11 mouse cellular contexts compared by ENCODE assay signal in genomic region chr11:57833296-57833977, GRCm38 (mm10). TPM values are rescaled to one million over a fixed set of nuclear protein-coding genes. Genes with fewer than 3 reads are reported as not detected.
A peak's percentile ranks its signal among the peaks of the same experiment; 100 is the strongest.
DNase-seq lines count a peak whose midpoint lies in the region; ATAC-seq lines count a peak whose summit lies in the region.
"Had no signal": no experiment of that assay in that cellular context is flagged by ENCODE, and none has a peak within 500 bp of the region (broad histone marks: within the 10 kb centered on the region; RNA-seq: fewer than 3 reads in every experiment).

No protein-coding gene starts in this region.

- no peaks in the 10 kb centered on the region for H3K9me3 ChIP-seq in heart, embryonic 13.5 days
- H3K9me3 ChIP-seq in midbrain, embryonic 12.5 days = no peaks in the 10 kb centered on the region
- H3K9me3 ChIP-seq in midbrain, embryonic 15.5 days = no peaks in the 10 kb centered on the region
- no peaks in the 10 kb centered on the region for H3K9me3 ChIP-seq in intestine, embryonic 14.5 days (ENCODE audit: control insufficient read depth, low read length)
- H3K9me3 ChIP-seq in neural tube, embryonic 12.5 days = no peaks in the 10 kb centered on the region

- H3K27me3 ChIP-seq in heart, embryonic 13.5 days (replicated peaks) = peaks cover 97% of the 10 kb centered on the region
- H3K27me3 ChIP-seq in midbrain, embryonic 12.5 days = peaks cover 99% of the 10 kb centered on the region
- peaks cover 86% of the 10 kb centered on the region for H3K27me3 ChIP-seq in midbrain, embryonic 15.5 days (replicated peaks)
- H3K27me3 ChIP-seq in intestine, embryonic 14.5 days (replicated peaks; ENCODE audit: control insufficient read depth, insufficient read depth, low read length) = peaks cover 54% of the 10 kb centered on the region
- peaks cover 100% of the 10 kb centered on the region for H3K27me3 ChIP-seq in neural tube, embryonic 12.5 days (replicated peaks)

- H3K4me2 ChIP-seq in heart, embryonic 13.5 days = peak overlapping the region; percentile 76
- 0 out of 2 replicates have a peak overlapping the region, but pooled peaks have one; percentile 11 for H3K4me2 ChIP-seq in midbrain, embryonic 12.5 days (replicated peaks)
- H3K4me2 ChIP-seq in midbrain, embryonic 15.5 days = no peak overlapping the region
- H3K4me2 ChIP-seq in intestine, embryonic 14.5 days (ENCODE audit: low read length) = peak overlapping the region; percentile 74
- H3K4me2 ChIP-seq in neural tube, embryonic 12.5 days (replicated peaks) = no peak overlapping the region

- DNase-seq in heart, adult 8-10 months (ENCODE audit: low spot score) = no peak
- DNase-seq in intestine, embryonic 14.5 days (ENCODE audit: low spot score) = peak; percentile 77
- no peak for DNase-seq in adipocyte (ENCODE audit: low spot score)
- DNase-seq: cerebellum, adult 2 months; thymus, postnatal 25 days had no signal

- ATAC-seq in heart, embryonic 13.5 days (ENCODE audit: extremely low read depth, insufficient number of reproducible peaks, low FRiP score, low TSS enrichment) = no peak
- ATAC-seq in midbrain, embryonic 12.5 days (ENCODE audit: low FRiP score, low read depth) = no peak
- ATAC-seq in midbrain, embryonic 15.5 days (replicated peaks) = no peak
- ATAC-seq in intestine, embryonic 14.5 days (replicated peaks; ENCODE audit: low FRiP score, low TSS enrichment, low read depth) = no peak
- no peak for ATAC-seq in neural tube, embryonic 12.5 days (ENCODE audit: low FRiP score, low read depth)

- H3K9ac ChIP-seq in heart, embryonic 13.5 days = peak overlapping the region; percentile 80
- no peak overlapping the region for H3K9ac ChIP-seq in midbrain, embryonic 12.5 days (replicated peaks)
- no peak overlapping the region for H3K9ac ChIP-seq in midbrain, embryonic 15.5 days
- H3K9ac ChIP-seq in intestine, embryonic 14.5 days (ENCODE audit: low read length) = peak overlapping the region; percentile 31
- H3K9ac ChIP-seq in neural tube, embryonic 12.5 days = no peak overlapping the region

- peak overlapping the region; percentile 86 for H3K27ac ChIP-seq in heart, embryonic 13.5 days (replicated peaks)
- no peak overlapping the region for H3K27ac ChIP-seq in midbrain, embryonic 12.5 days (replicated peaks)
- H3K27ac ChIP-seq in midbrain, embryonic 15.5 days = no peak overlapping the region
- H3K27ac ChIP-seq in intestine, embryonic 14.5 days (ENCODE audit: low read depth) = peak overlapping the region; percentile 80
- no peak overlapping the region for H3K27ac ChIP-seq in neural tube, embryonic 12.5 days

- no peaks in the 10 kb centered on the region for H3K36me3 ChIP-seq in heart, embryonic 13.5 days
- no peaks in the 10 kb centered on the region for H3K36me3 ChIP-seq in midbrain, embryonic 12.5 days
- H3K36me3 ChIP-seq in midbrain, embryonic 15.5 days (replicated peaks) = no peaks in the 10 kb centered on the region
- no peaks in the 10 kb centered on the region for H3K36me3 ChIP-seq in intestine, embryonic 14.5 days (ENCODE audit: control insufficient read depth, insufficient read depth, low read length)
- H3K36me3 ChIP-seq in neural tube, embryonic 12.5 days = no peaks in the 10 kb centered on the region

- peak overlapping the region; percentile 42 for H3K4me3 ChIP-seq in heart, embryonic 13.5 days
- no peak overlapping the region for H3K4me3 ChIP-seq in midbrain, embryonic 12.5 days
- H3K4me3 ChIP-seq in midbrain, embryonic 15.5 days = no peak overlapping the region
- peak overlapping the region; percentile 34 for H3K4me3 ChIP-seq in intestine, embryonic 14.5 days (ENCODE audit: low read depth, low read length)
- 0 out of 2 replicates have a peak overlapping the region, but pooled peaks have one; percentile 7 for H3K4me3 ChIP-seq in neural tube, embryonic 12.5 days
- H3K4me3 ChIP-seq: erythroblast, embryonic 14.5 days had no signal

- WGBS in heart, embryonic 13.5 days = 7% methylated on average over 30 of the region's 30 CpGs
- WGBS in midbrain, embryonic 12.5 days = 1% methylated on average over 30 of the region's 30 CpGs
- 1% methylated on average over 30 of the region's 30 CpGs for WGBS in midbrain, embryonic 15.5 days
- WGBS in intestine, embryonic 14.5 days = 11% methylated on average over 30 of the region's 30 CpGs
- 2% methylated on average over 30 of the region's 30 CpGs for WGBS in neural tube, embryonic 12.5 days

- H3K4me1 ChIP-seq in heart, embryonic 13.5 days = peaks cover 45% of the 10 kb centered on the region
- H3K4me1 ChIP-seq in midbrain, embryonic 12.5 days = peaks cover 19% of the 10 kb centered on the region
- H3K4me1 ChIP-seq in midbrain, embryonic 15.5 days = peaks cover 20% of the 10 kb centered on the region
- peaks cover 35% of the 10 kb centered on the region for H3K4me1 ChIP-seq in intestine, embryonic 14.5 days (replicated peaks; ENCODE audit: control insufficient read depth, insufficient read depth, low read length)
- peaks cover 20% of the 10 kb centered on the region for H3K4me1 ChIP-seq in neural tube, embryonic 12.5 days

RNA-seq across cellular contexts. Expression of gene Hand1, which starts 0.8 kb away (rescaled TPM):
- 19.7 and 24.3 TPM in 2 replicates for polyA plus RNA-seq in heart, embryonic 13.5 days (2015; fragmentation: Nextera tagmentation; extraction: Ambion mirVana)
- not detected for total RNA-seq in heart, adult 8-10 months (2022)
- not detected in 2 replicates for polyA plus RNA-seq in midbrain, embryonic 12.5 days (2016; fragmentation: Nextera tagmentation; extraction: Ambion mirVana)
- polyA plus RNA-seq in midbrain, embryonic 15.5 days (2015; fragmentation: Nextera tagmentation; extraction: Ambion mirVana) = not detected in 2 replicates
- polyA plus RNA-seq in intestine, embryonic 14.5 days (2014; fragmentation: Nextera tagmentation; extraction: Ambion mirVana) = 36.6 and 44.4 TPM in 2 replicates
- polyA plus RNA-seq in neural tube, embryonic 12.5 days (2016; fragmentation: Nextera tagmentation; extraction: Ambion mirVana) = 0.20 TPM in 2 replicates
- total RNA-seq: CH12.LX had no signal
- polyA plus RNA-seq: cerebellum, adult 2 months; erythroblast, embryonic 14.5 days had no signal

RNA-seq across cellular contexts. Expression of gene Sap30l, which starts 32.0 kb away (rescaled TPM):
- polyA plus RNA-seq in heart, embryonic 13.5 days (2015; fragmentation: Nextera tagmentation; extraction: Ambion mirVana) = 6.9 and 7.1 TPM in 2 replicates
- total RNA-seq in heart, adult 8-10 months (2022) = 10 to 100 TPM; 50.1 to 53.8 (median 51.2) TPM
- polyA plus RNA-seq in midbrain, embryonic 12.5 days (2016; fragmentation: Nextera tagmentation; extraction: Ambion mirVana) = 16.7 and 20.2 TPM in 2 replicates
- polyA plus RNA-seq in midbrain, embryonic 15.5 days (2015; fragmentation: Nextera tagmentation; extraction: Ambion mirVana) = 9.3 and 11.6 TPM in 2 replicates
- 10.1 and 15.0 TPM in 2 replicates for polyA plus RNA-seq in intestine, embryonic 14.5 days (2014; fragmentation: Nextera tagmentation; extraction: Ambion mirVana)
- polyA plus RNA-seq in neural tube, embryonic 12.5 days (2016; fragmentation: Nextera tagmentation; extraction: Ambion mirVana) = 18.6 and 22.2 TPM in 2 replicates

Comparison
In these comparisons a context has a peak if more than half of its experiments do, and no peak if none do; other contexts are left out.
1. H3K4me2 ChIP-seq: peak in heart, embryonic 13.5 days (single experiment), midbrain, embryonic 12.5 days (single experiment) and intestine, embryonic 14.5 days (single experiment); none in midbrain, embryonic 15.5 days (single experiment) and neural tube, embryonic 12.5 days (single experiment).
2. H3K27ac ChIP-seq: peak in heart, embryonic 13.5 days (single experiment) and intestine, embryonic 14.5 days (single experiment); none in midbrain, embryonic 12.5 days (single experiment), midbrain, embryonic 15.5 days (single experiment) and neural tube, embryonic 12.5 days (single experiment).
3. H3K4me3 ChIP-seq: peak in heart, embryonic 13.5 days (single experiment), intestine, embryonic 14.5 days (single experiment) and neural tube, embryonic 12.5 days (single experiment); none in midbrain, embryonic 12.5 days (single experiment) and midbrain, embryonic 15.5 days (single experiment).
4. H3K9ac ChIP-seq: peak in heart, embryonic 13.5 days (single experiment) and intestine, embryonic 14.5 days (single experiment); none in midbrain, embryonic 12.5 days (single experiment), midbrain, embryonic 15.5 days (single experiment) and neural tube, embryonic 12.5 days (single experiment).
5. RNA of gene Hand1, which starts 0.8 kb away (polyA plus RNA-seq): 36.6 to 44.4 TPM in intestine, embryonic 14.5 days and 19.7 to 24.3 TPM in heart, embryonic 13.5 days; 0.20 TPM in neural tube, embryonic 12.5 days, not detected in midbrain, embryonic 12.5 days and not detected in midbrain, embryonic 15.5 days; every median in the first group is over 10 times any median in the second.